8 mouse cellular contexts compared by ENCODE assay signal in genomic region chr10:29146198-29146857, GRCm38 (mm10). TPM values are rescaled to one million over a fixed set of nuclear protein-coding genes. Genes with fewer than 3 reads are reported as not detected.
DNase-seq lines count a peak whose midpoint lies in the region; ATAC-seq lines count a peak whose summit lies in the region.

No protein-coding gene starts in this region.

- no peaks in the 10 kb centered on the region; the same call in 1 of the 2 replicates for H3K4me1 ChIP-seq in liver, embryonic 16.5 days (ENCODE audit: control insufficient read depth, low read depth, low read length)

- peaks cover 49% of the 10 kb centered on the region for H3K27me3 ChIP-seq in liver, embryonic 16.5 days (ENCODE audit: control insufficient read depth, insufficient read depth, low read depth, low read length)

- intact Hi-C loops in heart, postnatal 25 days (cut with DNase I), result no loop called here

- H3K27ac ChIP-seq in liver, embryonic 16.5 days (ENCODE audit: low read length), result no peak overlapping the region

- H3K9me3 ChIP-seq in liver, embryonic 16.5 days (replicated peaks; ENCODE audit: control insufficient read depth, low read length), result no peaks in the 10 kb centered on the region

- no peaks in the 10 kb centered on the region for H3K36me3 ChIP-seq in liver, embryonic 16.5 days (ENCODE audit: control insufficient read depth, insufficient read depth)

- WGBS in liver, embryonic 16.5 days (ENCODE audit: insufficient replicate concordance), result 1% methylated on average over 22 of the region's 22 CpGs

- peak overlapping the region; percentile 48 for H3K4me2 ChIP-seq in liver, embryonic 16.5 days (ENCODE audit: low read depth, low read length)

- H3K9ac ChIP-seq in liver, embryonic 16.5 days (ENCODE audit: low read depth, low read length), result no peak overlapping the region

- ATAC-seq in frontal cortex, adult (ENCODE audit: low TSS enrichment), result peak; percentile 39
- ATAC-seq in liver, embryonic 16.5 days (ENCODE audit: low read depth), result no peak

- peak overlapping the region; percentile 33 for H3K4me3 ChIP-seq in liver, embryonic 16.5 days (ENCODE audit: low read depth, low read length)

- DNase-seq in layer of hippocampus, postnatal 10 days (ENCODE audit: low spot score in 2 of 2), result peak; percentile 8 to 27
- DNase-seq in layer of hippocampus, postnatal 25 days (ENCODE audit: extremely low spot score in 1 of 2, low spot score in 1 of 2), result no peak
- peak; percentile 33 for DNase-seq in cerebellum, adult 11-12 months
- DNase-seq in telencephalon, adult 2 months (ENCODE audit: low read depth, low spot score), result peak; percentile 61
- DNase-seq in c-Kit-positive CD71-positive TER-119-positive erythroid progenitor cells, embryonic 14.5 days (ENCODE audit: low spot score), result no peak
- DNase-seq in heart, postnatal 25 days (ENCODE audit: low spot score), result no peak

RNA-seq across cellular contexts. Expression of gene Soga3, which starts 2.7 kb away (rescaled TPM):
- 100 to 1,000 TPM; 171 to 188 TPM for total RNA-seq in layer of hippocampus, postnatal 10 days (2021)
- total RNA-seq in layer of hippocampus, postnatal 25 days (2021), result 100 to 1,000 TPM; 157 to 178 TPM
- polyA plus RNA-seq in liver, embryonic 16.5 days (2015; fragmentation: Nextera tagmentation; extraction: Ambion mirVana), result 0.17 TPM in 1 of 2 replicates, not detected in the other
- not detected for total RNA-seq in heart, postnatal 25 days (2021)

RNA-seq across cellular contexts. Expression of gene Gm49353, which starts 52.4 kb away (rescaled TPM):
- total RNA-seq in layer of hippocampus, postnatal 10 days (2021), result 10 to 100 TPM; 20.5 to 36.9 TPM
- 10 to 100 TPM; 22.0 to 29.7 TPM for total RNA-seq in layer of hippocampus, postnatal 25 days (2021)
- not detected in 2 replicates for polyA plus RNA-seq in liver, embryonic 16.5 days (2015; fragmentation: Nextera tagmentation; extraction: Ambion mirVana)
- total RNA-seq in heart, postnatal 25 days (2021), result not detected

Comparison
In these comparisons a context has a peak if more than half of its experiments do, and no peak if none do; other contexts are left out.
1. DNase-seq: peak in layer of hippocampus, postnatal 10 days (2 of 2), cerebellum, adult 11-12 months (single experiment) and telencephalon, adult 2 months (single experiment); none in layer of hippocampus, postnatal 25 days (0 of 2), c-Kit-positive CD71-positive TER-119-positive erythroid progenitor cells, embryonic 14.5 days (single experiment) and heart, postnatal 25 days (single experiment).
2. RNA of gene Soga3, which starts 2.7 kb away (total RNA-seq): 171 to 188 TPM in layer of hippocampus, postnatal 10 days and 157 to 178 TPM in layer of hippocampus, postnatal 25 days; not detected in heart, postnatal 25 days; every median in the first group is over 100 times any median in the second.
3. RNA of gene Gm49353, which starts 52.4 kb away (total RNA-seq): 20.5 to 36.9 TPM in layer of hippocampus, postnatal 10 days and 22.0 to 29.7 TPM in layer of hippocampus, postnatal 25 days; not detected in heart, postnatal 25 days; every median in the first group is over 10 times any median in the second.